Mouse (Mus musculus) ES-E14 (cell line): Measurements from ENCODE around the gene Ccdc126.

Source experiments
- CHD2 ChIP-seq: IDR thresholded peaks from 2 replicates; pipeline ENCODE4 v1.6.1; 2014; ENCODE audit warnings: mild to moderate bottlenecking, low read depth, low read length, inconsistent platforms
- HCFC1 ChIP-seq: IDR thresholded peaks from 2 replicates; pipeline ENCODE4 v1.6.1; 2012; ENCODE audit warnings: low read length, inconsistent platforms, borderline replicate concordance; ENCODE audit not compliant: insufficient read depth
- MAFK ChIP-seq: IDR thresholded peaks from 2 replicates; pipeline ENCODE4 v1.6.1; 2014; ENCODE audit warnings: mild to moderate bottlenecking, low read depth, low read length, inconsistent platforms; ENCODE audit not compliant: insufficient read depth
- ZC3H11A ChIP-seq: IDR thresholded peaks from 2 replicates; pipeline ENCODE4 v1.6.1; 2012; ENCODE audit warnings: low read depth, mild to moderate bottlenecking, inconsistent platforms, low read length, borderline replicate concordance
- ZNF384 ChIP-seq: IDR thresholded peaks from 2 replicates; pipeline ENCODE4 v1.6.1; 2012; ENCODE audit warnings: low read depth, low read length, inconsistent platforms

DNA sequence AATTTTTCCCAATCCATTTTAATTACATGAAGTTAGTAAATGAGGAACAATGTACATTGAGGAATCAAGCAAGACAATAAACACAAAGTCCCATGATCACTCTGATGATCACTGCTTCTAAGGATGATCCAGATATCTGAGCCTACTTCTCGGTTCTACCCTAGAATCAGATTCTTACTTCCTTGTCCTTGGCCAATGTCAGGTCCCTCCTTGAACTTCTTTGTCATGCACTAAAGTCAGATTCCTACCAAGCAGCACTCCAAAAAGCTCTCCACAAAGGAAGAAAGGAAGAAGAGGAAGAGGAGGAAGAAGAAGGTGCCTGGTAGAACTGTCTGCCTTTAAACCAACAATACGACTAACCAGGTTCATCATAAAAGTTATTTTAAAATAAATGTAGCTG lies 46.2 kb upstream of the Ccdc126 start:
- TF ChIP-seq HCFC1 (no peak), CHD2 (no peak), ZC3H11A (no peak), MAFK (no peak), ZNF384 (no peak)
